Mouse (Mus musculus) olfactory bulb, adult 2 months (tissue): ENCODE measurements around the gene Mtmr3. TPM values are rescaled to one million over a fixed set of nuclear protein-coding genes. Genes with fewer than 3 reads are reported as not detected.

Source experiments
- H3K27ac ChIP-seq: fragments of 200-500 bp; 2 replicates; pipeline ENCODE4 v1.5.1; 2012; ENCODE audit warnings: low read depth, low read length; ENCODE audit not compliant: insufficient read depth
- H3K4me1 ChIP-seq: fragments of 200-500 bp; 2 replicates; pipeline ENCODE4 v1.6.1; 2012; ENCODE audit warnings: low read length; ENCODE audit not compliant: control insufficient read depth, insufficient read depth
- H3K4me3 ChIP-seq: fragments of 200-500 bp; 2 replicates; pipeline ENCODE4 v1.5.1; 2012; ENCODE audit warnings: mild to moderate bottlenecking, low read depth, low read length, moderate library complexity; ENCODE audit not compliant: insufficient read depth
- CTCF ChIP-seq: fragments of 200-500 bp; IDR thresholded peaks from 2 replicates; pipeline ENCODE4 v1.5.1; 2012; ENCODE audit warnings: low read depth, mild to moderate bottlenecking, low read length, moderate library complexity; ENCODE audit not compliant: insufficient read depth
- POLR2A ChIP-seq: fragments of 200-500 bp; IDR thresholded peaks from 2 replicates; pipeline ENCODE4 v1.6.1; 2012; ENCODE audit warnings: mild to moderate bottlenecking, low read depth, low read length, moderate library complexity; ENCODE audit not compliant: insufficient read depth
- WGBS: fragments of 180-500 bp; shearing (Covaris S2); methylation state at CpG from one replicate; pipeline ENCODE4 v1.1.7; 2018; 5-methylcytosine and 5-hydroxymethylcytosine counted together
- polyA plus RNA-seq: library from polyadenylated mRNA; stranded (reverse); fragments of >200 nt; gene quantifications from 2 replicates; pipeline ENCODE4 v1.2.4, GENCODE M21; 2012; ENCODE audit warnings: low replicate concordance; ENCODE audit not compliant: missing spikeins, insufficient read depth, insufficient read length

Mtmr3 gene
- polyA plus RNA-seq, 1 experiment, result not detected

DNA sequence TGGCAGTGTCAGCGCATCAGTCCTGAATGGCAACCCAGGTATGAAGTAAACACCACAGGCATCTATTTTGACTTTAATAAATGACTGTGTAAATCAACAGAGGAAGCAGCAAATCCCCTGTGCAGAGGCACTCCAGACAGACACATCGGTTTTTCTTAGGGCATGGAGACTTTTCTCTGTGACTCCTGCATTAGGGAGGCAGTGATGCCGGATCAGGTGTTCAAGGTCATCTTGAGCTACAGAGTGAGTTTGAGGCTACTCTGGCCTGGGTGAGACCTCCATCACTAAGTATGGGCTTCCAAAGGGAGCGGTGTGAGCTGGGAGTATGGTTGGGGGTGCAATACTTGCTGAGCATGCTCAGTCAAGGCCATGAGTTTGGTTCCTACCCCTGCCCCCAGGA, 130.0 kb downstream of the Mtmr3 start:
- TF ChIP-seq CTCF (no peak), POLR2A (no peak)
- no peak overlapping the region for H3K4me3 ChIP-seq

DNA sequence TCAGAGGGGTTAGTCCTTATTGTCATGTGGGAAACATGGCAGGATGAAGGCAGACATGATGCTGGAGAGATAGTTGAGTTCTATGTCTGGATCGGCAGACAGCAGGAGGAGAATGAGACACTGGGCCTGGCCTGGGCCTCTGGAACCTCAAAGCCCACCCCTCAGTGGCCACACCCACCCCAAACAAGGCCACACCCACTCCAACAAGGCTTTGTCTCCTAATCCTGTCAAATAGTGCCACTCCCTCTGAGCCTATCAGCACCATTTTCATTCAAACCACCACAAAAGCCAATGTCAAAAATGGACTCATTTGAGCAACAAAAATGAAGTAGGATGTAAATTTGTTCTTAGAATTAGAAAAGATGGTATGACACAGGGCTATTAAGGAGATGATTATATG, 130.5 kb downstream of the Mtmr3 start:
- H3K27ac ChIP-seq, result no peak overlapping the region
- TF ChIP-seq POLR2A (no peak), CTCF (no peak)
- H3K4me1 ChIP-seq, result no peaks in the 10 kb centered on the region
- no peak overlapping the region for H3K4me3 ChIP-seq
- 90% methylated on average over 1 of the region's 1 CpGs for WGBS

More for the DNA sequence above, 130.0 kb downstream of the Mtmr3 start:
- Histone ChIP-seq H3K4me1 (no peaks in the 10 kb centered on the region), H3K27ac (no peak overlapping the region)
- 92% methylated on average over 4 of the region's 4 CpGs for WGBS

DNA sequence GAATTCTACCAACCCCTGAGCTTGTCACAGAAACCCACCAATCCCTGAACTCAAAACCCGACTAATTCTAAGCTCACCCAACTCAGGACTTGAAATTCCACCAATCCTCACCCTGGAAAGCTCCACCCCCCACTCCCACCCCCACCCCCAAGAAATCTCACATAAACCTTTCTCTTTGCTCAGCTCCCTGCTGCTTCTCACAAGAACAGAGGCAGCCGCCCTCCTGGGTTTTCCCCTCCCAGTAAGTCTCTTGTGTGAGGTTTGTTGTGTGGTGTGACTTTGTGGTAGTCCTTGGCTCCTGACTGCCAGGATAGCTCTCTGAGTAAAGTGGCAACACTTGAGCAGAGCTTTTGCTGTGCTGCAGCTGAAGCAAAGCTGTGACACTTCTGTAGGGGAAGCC, 131.8 kb downstream of the Mtmr3 start:
- no peak overlapping the region for H3K27ac ChIP-seq
- TF ChIP-seq CTCF (no peak), POLR2A (no peak)
- H3K4me1 ChIP-seq, result no peaks in the 10 kb centered on the region
- H3K4me3 ChIP-seq, result no peak overlapping the region
- 57% methylated on average over 2 of the region's 2 CpGs for WGBS

DNA sequence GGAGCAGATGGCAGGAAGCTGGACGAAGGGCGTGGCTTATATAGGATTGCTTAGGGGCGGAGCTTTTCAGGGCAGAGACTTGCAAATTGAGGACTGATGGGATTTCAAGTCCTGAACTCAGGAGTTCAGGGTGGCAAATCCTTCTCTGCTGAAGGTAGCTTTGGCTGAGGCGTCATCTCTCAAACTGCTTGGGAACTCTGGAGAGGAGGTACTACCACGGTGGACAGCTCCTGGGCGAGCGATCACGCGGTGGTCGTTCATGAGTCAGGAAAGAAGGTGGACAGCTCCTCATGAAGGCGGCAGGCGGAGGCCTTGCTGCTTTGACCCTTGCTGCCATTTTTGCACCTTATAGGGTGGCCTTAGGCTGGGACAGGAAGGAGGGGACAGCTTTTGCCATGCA, 133.5 kb downstream of the Mtmr3 start:
- TF ChIP-seq CTCF (no peak), POLR2A (no peak)
- H3K4me3 ChIP-seq, result no peak overlapping the region
- no peak overlapping the region for H3K27ac ChIP-seq
- no peaks in the 10 kb centered on the region for H3K4me1 ChIP-seq
- 51% methylated on average over 12 of the region's 12 CpGs for WGBS

DNA sequence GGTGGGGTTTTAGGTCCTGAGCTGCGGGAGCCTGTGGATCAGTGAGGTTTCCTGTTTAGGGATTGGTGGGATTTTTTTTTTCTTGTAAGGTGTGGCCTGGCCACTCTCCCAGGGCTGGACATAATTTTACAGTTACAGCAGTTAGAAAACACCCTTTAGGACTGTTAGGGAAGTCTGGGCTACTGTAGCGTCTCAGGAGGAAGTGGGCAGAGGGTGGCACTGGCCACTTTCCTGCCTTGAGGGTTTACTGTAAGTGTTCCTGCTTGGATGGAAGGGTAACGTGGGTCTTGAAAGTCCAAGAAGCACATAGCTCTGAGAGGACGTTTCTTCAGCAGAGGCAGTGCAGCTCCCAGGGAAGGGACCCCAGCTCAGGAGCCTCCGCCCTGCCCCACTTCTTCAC, 134.0 kb downstream of the Mtmr3 start:
- H3K27ac ChIP-seq, result no peak overlapping the region
- 77% methylated on average over 5 of the region's 5 CpGs for WGBS
- no peaks in the 10 kb centered on the region for H3K4me1 ChIP-seq
- TF ChIP-seq POLR2A (no peak), CTCF (no peak)
- no peak overlapping the region for H3K4me3 ChIP-seq

DNA sequence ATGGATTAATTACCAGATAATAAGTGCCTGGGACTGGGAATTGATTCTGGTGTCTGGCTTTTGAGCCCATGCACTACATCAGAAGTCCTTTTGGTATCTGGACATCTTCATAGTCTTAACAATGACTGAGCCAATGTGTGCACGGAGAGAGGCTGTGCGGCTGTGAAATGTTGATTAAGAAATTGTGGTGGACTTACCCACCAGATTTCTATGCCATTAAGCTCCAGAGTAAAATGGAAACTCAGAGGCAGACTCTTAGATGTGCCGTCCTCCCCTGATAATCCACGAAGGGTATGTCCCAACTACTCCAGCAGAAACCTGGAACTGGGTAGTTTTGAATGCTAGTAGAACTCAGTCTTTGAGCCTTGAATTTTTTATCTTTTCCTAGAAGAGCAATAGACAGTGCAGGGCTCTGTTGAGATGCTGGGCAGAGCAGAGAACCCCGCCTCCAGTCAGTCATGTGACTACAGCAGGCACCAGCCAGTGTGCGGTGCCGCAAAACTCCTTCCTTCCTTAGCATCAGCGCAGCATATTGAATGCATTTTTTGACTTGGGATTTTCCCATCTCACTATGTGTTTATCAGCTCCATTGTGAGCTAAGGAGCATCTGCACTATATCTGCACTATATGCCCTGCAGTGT, 139.6 kb downstream of the Mtmr3 start:
- TF ChIP-seq CTCF (no peak), POLR2A (no peak)
- H3K27ac ChIP-seq, result no peak overlapping the region
- no peak overlapping the region for H3K4me3 ChIP-seq
- 82% methylated on average over 8 of the region's 8 CpGs for WGBS
- no peaks in the 10 kb centered on the region for H3K4me1 ChIP-seq

DNA sequence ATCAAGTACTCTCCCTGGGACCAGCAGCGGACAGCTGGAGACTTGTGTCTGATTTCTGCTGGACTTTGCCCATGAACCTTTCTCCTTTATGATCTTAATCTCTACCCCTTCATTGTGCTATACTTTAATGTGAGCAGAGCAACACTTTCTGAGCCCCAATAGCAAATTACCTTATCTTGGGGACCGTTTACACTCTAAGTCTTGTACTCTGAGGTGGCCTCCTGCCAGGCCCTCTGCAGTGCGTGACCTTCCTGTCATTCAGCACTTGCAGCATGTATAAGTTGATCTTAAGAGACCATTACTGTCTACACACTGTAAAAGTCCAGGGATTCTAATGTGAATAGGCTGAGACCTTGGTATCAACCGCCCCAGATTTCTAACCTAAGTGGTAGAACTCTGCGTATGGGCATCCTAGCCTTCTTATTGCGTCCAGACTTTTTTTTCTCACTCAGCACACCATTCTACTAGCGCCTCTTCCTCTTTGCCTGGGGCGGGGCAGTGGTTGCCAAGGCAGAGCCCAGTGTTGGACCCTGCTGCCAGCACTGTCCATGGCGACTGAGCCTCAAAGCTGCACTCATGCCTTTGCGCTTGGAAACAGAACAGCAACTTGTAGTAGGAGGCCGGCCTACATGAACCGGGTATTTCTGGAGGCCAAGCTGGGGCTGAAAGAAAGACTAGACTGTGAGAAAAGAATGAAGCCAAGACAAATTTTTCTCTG, 142.0 kb downstream of the Mtmr3 start:
- no peak overlapping the region for H3K4me3 ChIP-seq
- TF ChIP-seq POLR2A, result no peak
- TF ChIP-seq CTCF, result no peak
- 80% methylated on average over 12 of the region's 12 CpGs for WGBS
- H3K4me1 ChIP-seq, result peaks cover under 1% of the 10 kb centered on the region
- H3K27ac ChIP-seq, result no peak overlapping the region

DNA sequence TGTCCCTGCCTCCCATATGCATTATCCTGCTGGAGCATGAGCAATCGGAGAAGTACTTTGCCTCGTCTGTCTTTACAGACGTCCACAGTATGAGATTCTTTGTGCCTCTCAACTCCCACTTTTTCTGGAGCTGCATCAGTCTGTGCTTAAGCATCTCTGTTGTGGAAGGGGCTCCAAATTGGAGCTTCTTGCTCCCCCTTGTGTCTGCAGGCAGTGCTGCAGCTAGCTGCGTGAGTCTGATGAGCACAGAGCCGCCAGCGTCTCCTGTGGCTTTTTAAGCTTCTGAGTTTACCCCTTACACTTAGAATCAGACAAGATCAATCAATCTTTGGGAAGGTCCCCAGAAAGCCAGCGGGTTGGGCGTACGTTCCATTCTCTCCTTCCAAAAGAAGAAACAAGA, 143.5 kb downstream of the Mtmr3 start:
- H3K27ac ChIP-seq, result no peak overlapping the region
- TF ChIP-seq CTCF (peak; percentile 71), POLR2A (no peak)
- peaks cover 5% of the 10 kb centered on the region for H3K4me1 ChIP-seq
- H3K4me3 ChIP-seq, result no peak overlapping the region
- WGBS, result 34% methylated on average over 9 of the region's 9 CpGs

DNA sequence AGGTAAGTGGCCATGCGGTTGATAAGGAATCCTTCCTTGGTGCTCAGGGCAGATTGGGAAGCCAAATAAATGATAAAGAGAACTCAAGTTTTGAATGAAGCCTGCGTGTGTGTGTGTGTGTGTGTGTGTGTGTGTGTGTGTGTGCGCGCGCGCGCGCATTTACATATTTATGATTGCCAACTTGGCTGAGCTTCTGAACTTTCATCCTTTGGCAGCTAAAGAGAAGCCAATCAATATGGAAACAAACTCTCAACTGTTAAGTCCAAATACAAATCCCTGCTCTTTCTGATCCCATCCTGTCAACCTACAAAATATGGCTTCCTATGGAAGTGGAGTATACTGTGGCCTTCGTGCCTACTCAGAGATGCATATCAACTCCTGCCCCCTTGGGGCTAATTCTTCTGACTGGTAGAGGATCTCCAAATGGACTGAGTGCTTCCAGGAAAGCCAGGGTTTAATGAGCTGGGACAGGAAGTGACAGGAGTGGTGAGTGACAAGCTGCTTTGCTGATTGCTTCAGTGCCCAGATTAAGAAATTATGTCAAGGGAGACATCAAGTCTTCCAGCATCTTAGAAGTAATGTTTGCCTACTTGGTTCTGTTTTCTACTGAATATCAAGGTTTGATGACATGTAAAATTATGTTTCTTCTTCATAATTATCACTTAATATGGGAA, 148.3 kb downstream of the Mtmr3 start:
- no peak overlapping the region for H3K27ac ChIP-seq
- TF ChIP-seq CTCF, result no peak
- no peak for TF ChIP-seq POLR2A
- peaks cover 5% of the 10 kb centered on the region for H3K4me1 ChIP-seq
- WGBS, result 92% methylated on average over 9 of the region's 9 CpGs
- H3K4me3 ChIP-seq, result no peak overlapping the region
